Mouse (Mus musculus) midbrain, embryonic 14.5 days (tissue): ENCODE results near the gene Clstn2. TPM values are rescaled to one million over a fixed set of nuclear protein-coding genes. Genes with fewer than 3 reads are reported as not detected.
A peak's percentile ranks its signal among the peaks of the same experiment; 100 is the strongest.

Experiments
- ATAC-seq: fragments of 200-750 bp; cut with Nextera tagmentation; 2 replicates; pipeline ENCODE4 v1.8.0; 2017; ENCODE audit warnings: moderate number of reproducible peaks, moderate library complexity; ENCODE audit not compliant: low FRiP score, low TSS enrichment
- DNase-seq: peaks from one replicate; pipeline ENCODE4 v3.0.0-alpha.2; 2015
- H3K27ac ChIP-seq: fragments of 300-500 bp; sonication (generic); replicated peaks from 2 replicates; pipeline ENCODE4 v1.5.1; 2014; ENCODE audit warnings: mild to moderate bottlenecking, low read depth, low read length, moderate library complexity
- H3K27me3 ChIP-seq: fragments of 300-500 bp; sonication (generic); 2 replicates; pipeline ENCODE4 v1.6.1; 2014; ENCODE audit warnings: low read length, control low read depth, mixed read lengths; ENCODE audit not compliant: control insufficient read depth, insufficient read depth
- H3K36me3 ChIP-seq: fragments of 300-500 bp; sonication (generic); 2 replicates; pipeline ENCODE4 v1.6.1; 2014; ENCODE audit warnings: low read length, control low read depth; ENCODE audit not compliant: control insufficient read depth, insufficient read depth
- H3K4me1 ChIP-seq: fragments of 300-500 bp; sonication (generic); 2 replicates; pipeline ENCODE4 v1.6.1; 2014; ENCODE audit warnings: mild to moderate bottlenecking, antibody characterized with exemption, low read length, control low read depth; ENCODE audit not compliant: control insufficient read depth, insufficient read depth
- H3K4me2 ChIP-seq: fragments of 300-500 bp; sonication (generic); 2 replicates; pipeline ENCODE4 v1.6.1; 2014; ENCODE audit warnings: mild to moderate bottlenecking, low read length, moderate library complexity
- H3K4me3 ChIP-seq: fragments of 300-500 bp; sonication (generic); replicated peaks from 2 replicates; pipeline ENCODE4 v1.5.1; 2014; ENCODE audit warnings: low read depth, low read length
- H3K9ac ChIP-seq: fragments of 300-500 bp; sonication (generic); replicated peaks from 2 replicates; pipeline ENCODE4 v1.6.1; 2014; ENCODE audit warnings: mild to moderate bottlenecking, low read length, moderate library complexity
- H3K9me3 ChIP-seq: fragments of 300-500 bp; sonication (generic); 2 replicates; pipeline ENCODE4 v1.6.1; 2016; ENCODE audit warnings: low read length, control low read depth, mixed read lengths; ENCODE audit not compliant: control insufficient read depth
- WGBS: fragments of 180-500 bp; shearing (Covaris S2); extraction: QIAGEN DNeasy Blood & Tissue Kit; methylation state at CpG from one replicate; pipeline ENCODE4 v1.1.7; 2014; 5-methylcytosine and 5-hydroxymethylcytosine counted together
- polyA plus RNA-seq: library from polyadenylated mRNA; unstranded; fragments of >200 nt; fragmentation: Nextera tagmentation; extraction: Ambion mirVana; gene quantifications from 2 replicates; pipeline ENCODE4 v1.2.1, GENCODE M21; 2014

Gene Clstn2
- polyA plus RNA-seq, 1 experiment from 2014 or later: 8.3 TPM

- no peaks in the 10 kb centered on the region for H3K36me3 ChIP-seq
- ATAC-seq (no peak), DNase-seq (no peak)
- no peaks in the 10 kb centered on the region for H3K27me3 ChIP-seq
- H3K9me3 ChIP-seq: no peaks in the 10 kb centered on the region
- WGBS: 84% methylated on average over 4 of the region's 4 CpGs
- no peak overlapping the region for H3K4me3 ChIP-seq
- H3K9ac ChIP-seq: no peak overlapping the region
- no peaks in the 10 kb centered on the region for H3K4me1 ChIP-seq
- no peak overlapping the region for H3K27ac ChIP-seq
- no peak overlapping the region for H3K4me2 ChIP-seq
Measured at GRCm38 (mm10) chr9:97635351-97635750, 397.6 kb downstream of the Clstn2 start.

GRCm38 (mm10) chr9:97634831-97635230, 398.1 kb downstream of the Clstn2 start:
- DNase-seq (no peak), ATAC-seq (no peak)
- Histone ChIP-seq H3K9ac (no peak overlapping the region), H3K4me2 (no peak overlapping the region), H3K27me3 (no peaks in the 10 kb centered on the region), H3K4me3 (no peak overlapping the region), H3K36me3 (no peaks in the 10 kb centered on the region), H3K27ac (no peak overlapping the region), H3K4me1 (no peaks in the 10 kb centered on the region), H3K9me3 (no peaks in the 10 kb centered on the region)
- WGBS: 60% methylated on average over 3 of the region's 3 CpGs

- ATAC-seq: no peak
- peak; percentile 15 for DNase-seq
Measured at GRCm38 (mm10) chr9:97629180-97629579, 403.8 kb downstream of the Clstn2 start.

GRCm38 (mm10) chr9:97628361-97628908, 404.5 kb downstream of the Clstn2 start:
- no peak overlapping the region for H3K4me2 ChIP-seq
- WGBS: 41% methylated on average over 6 of the region's 6 CpGs
- no peak for ATAC-seq
- H3K27ac ChIP-seq: no peak overlapping the region
- H3K4me1 ChIP-seq: no peaks in the 10 kb centered on the region
- no peak overlapping the region for H3K9ac ChIP-seq
- H3K9me3 ChIP-seq: no peaks in the 10 kb centered on the region
- no peak overlapping the region for H3K4me3 ChIP-seq
- H3K36me3 ChIP-seq: no peaks in the 10 kb centered on the region
- DNase-seq: no peak
- no peaks in the 10 kb centered on the region for H3K27me3 ChIP-seq

More at GRCm38 (mm10) chr9:97629180-97629579, 403.8 kb downstream of the Clstn2 start:
- H3K27me3 ChIP-seq: no peaks in the 10 kb centered on the region
- no peak overlapping the region for H3K4me2 ChIP-seq
- no peaks in the 10 kb centered on the region for H3K9me3 ChIP-seq
- no peaks in the 10 kb centered on the region for H3K36me3 ChIP-seq
- H3K4me3 ChIP-seq: no peak overlapping the region
- WGBS: 40% methylated on average over 3 of the region's 3 CpGs
- no peaks in the 10 kb centered on the region for H3K4me1 ChIP-seq
- H3K27ac ChIP-seq: no peak overlapping the region
- no peak overlapping the region for H3K9ac ChIP-seq

- H3K9ac ChIP-seq: no peak overlapping the region
- WGBS: 85% methylated on average over 3 of the region's 3 CpGs
- H3K4me1 ChIP-seq: no peaks in the 10 kb centered on the region
- H3K27me3 ChIP-seq: no peaks in the 10 kb centered on the region
- DNase-seq (peak; percentile 21), ATAC-seq (no peak)
- no peak overlapping the region for H3K27ac ChIP-seq
- no peak overlapping the region for H3K4me3 ChIP-seq
- H3K36me3 ChIP-seq: no peaks in the 10 kb centered on the region
- no peak overlapping the region for H3K4me2 ChIP-seq
- H3K9me3 ChIP-seq: no peaks in the 10 kb centered on the region
Measured at GRCm38 (mm10) chr9:97627916-97628315, 405.1 kb downstream of the Clstn2 start.

- H3K9me3 ChIP-seq: no peaks in the 10 kb centered on the region
- H3K9ac ChIP-seq: no peak overlapping the region
- H3K4me3 ChIP-seq: no peak overlapping the region
- H3K4me2 ChIP-seq: no peak overlapping the region
- H3K27ac ChIP-seq: no peak overlapping the region
- DNase-seq (no peak), ATAC-seq (no peak)
- no peaks in the 10 kb centered on the region for H3K36me3 ChIP-seq
- no peaks in the 10 kb centered on the region for H3K27me3 ChIP-seq
- 79% methylated on average over 7 of the region's 7 CpGs for WGBS
- H3K4me1 ChIP-seq: no peaks in the 10 kb centered on the region
Measured at GRCm38 (mm10) chr9:97610566-97610965, 422.4 kb downstream of the Clstn2 start.

- no peak overlapping the region for H3K4me3 ChIP-seq
- H3K4me2 ChIP-seq: no peak overlapping the region
- H3K36me3 ChIP-seq: no peaks in the 10 kb centered on the region
- no peaks in the 10 kb centered on the region for H3K4me1 ChIP-seq
- no peak for DNase-seq
- H3K9me3 ChIP-seq: no peaks in the 10 kb centered on the region
- WGBS: 48% methylated on average over 8 of the region's 8 CpGs
- H3K9ac ChIP-seq: no peak overlapping the region
- ATAC-seq: no peak
- H3K27me3 ChIP-seq: no peaks in the 10 kb centered on the region
- no peak overlapping the region for H3K27ac ChIP-seq
Measured at GRCm38 (mm10) chr9:97603729-97604128, 429.3 kb downstream of the Clstn2 start.

- no peaks in the 10 kb centered on the region for H3K36me3 ChIP-seq
- no peak for ATAC-seq
- H3K4me1 ChIP-seq: no peaks in the 10 kb centered on the region
- DNase-seq: peak; percentile 33
- H3K27ac ChIP-seq: no peak overlapping the region
- no peak overlapping the region for H3K4me3 ChIP-seq
- no peak overlapping the region for H3K9ac ChIP-seq
- no peaks in the 10 kb centered on the region for H3K27me3 ChIP-seq
- 68% methylated on average over 5 of the region's 5 CpGs for WGBS
- H3K9me3 ChIP-seq: no peaks in the 10 kb centered on the region
- H3K4me2 ChIP-seq: no peak overlapping the region
Measured at GRCm38 (mm10) chr9:97602476-97602875, 430.5 kb downstream of the Clstn2 start.

- no peaks in the 10 kb centered on the region for H3K9me3 ChIP-seq
Measured at GRCm38 (mm10) chr9:97599006-97599405, 434.0 kb downstream of the Clstn2 start.

More at GRCm38 (mm10) chr9:97599006-97599405, 434.0 kb downstream of the Clstn2 start:
- Histone ChIP-seq H3K27ac (no peak overlapping the region), H3K4me2 (no peak overlapping the region), H3K36me3 (no peaks in the 10 kb centered on the region), H3K4me3 (no peak overlapping the region), H3K9ac (no peak overlapping the region), H3K4me1 (no peaks in the 10 kb centered on the region), H3K27me3 (no peaks in the 10 kb centered on the region)
- DNase-seq (no peak), ATAC-seq (no peak)
- 94% methylated on average over 3 of the region's 3 CpGs for WGBS
